8 mouse cellular contexts compared by ENCODE assay signal in the genomic region with DNA sequence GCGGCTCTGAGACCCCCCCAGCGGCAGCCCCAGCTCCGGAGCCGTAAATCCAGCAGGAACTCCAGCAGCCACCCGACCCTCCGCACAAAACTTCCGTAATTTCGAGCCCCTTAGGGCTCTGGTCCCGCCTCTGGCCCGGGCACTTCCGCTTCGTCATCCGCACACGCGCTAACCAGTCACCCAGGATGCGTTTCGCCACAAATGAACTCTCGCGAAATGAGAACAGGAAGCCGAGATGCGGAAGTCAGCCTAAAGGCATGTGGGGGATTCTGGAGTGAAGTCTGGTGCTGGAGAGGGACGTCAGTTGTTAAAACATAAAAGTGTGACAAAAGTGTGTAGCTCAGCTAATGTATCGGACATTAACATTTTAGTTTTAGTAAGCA. TPM values are rescaled to one million over a fixed set of nuclear protein-coding genes. Genes with fewer than 3 reads are reported as not detected.
DNase-seq lines count a peak whose midpoint lies in the region; ATAC-seq and TF ChIP-seq lines count a peak whose summit lies in the region.

TSS of gene Vps4b (minus strand) at position 187 of the 383 bp plus-strand sequence.

- TF ChIP-seq EP300 in heart, adult 2 months (IDR thresholded peaks at IDR 0.05; ENCODE audit: insufficient read depth, low read depth, low read length) = peak; percentile 82

- intact Hi-C loops in heart, adult 2 months (cut with DNase I) = loop anchor here (2.0 kb wide), 1 partner anchor 38 kb away; the partner anchor contains the start of gene Kdsr

- peak; percentile 93 for TF ChIP-seq POLR2A in heart, adult 2 months (IDR thresholded peaks at IDR 0.05; ENCODE audit: insufficient read depth, low read depth, low read length)

- peak within 1 kb of the TSS; percentile 69 for H3K4me2 ChIP-seq in embryonic facial prominence, embryonic 14.5 days (ENCODE audit: low read depth, low read length)
- H3K4me2 ChIP-seq in limb, embryonic 13.5 days (replicated peaks) = peak within 1 kb of the TSS; percentile 75
- peak within 1 kb of the TSS; percentile 61 for H3K4me2 ChIP-seq in midbrain, embryonic 16.5 days (ENCODE audit: low read length)

- no peaks in the 10 kb centered on the region for H3K27me3 ChIP-seq in embryonic facial prominence, embryonic 14.5 days (replicated peaks; ENCODE audit: control insufficient read depth, insufficient read depth, low read length)
- H3K27me3 ChIP-seq in heart, adult 2 months (ENCODE audit: control insufficient read depth, insufficient read depth, low read length) = no peaks in the 10 kb centered on the region
- no peaks in the 10 kb centered on the region for H3K27me3 ChIP-seq in limb, embryonic 13.5 days
- no peaks in the 10 kb centered on the region for H3K27me3 ChIP-seq in midbrain, embryonic 16.5 days (ENCODE audit: control insufficient read depth, insufficient read depth, low read depth, low read length)

- 0 out of 2 replicates have a peak, but pooled peaks cover 5% of the 10 kb centered on the region for H3K36me3 ChIP-seq in embryonic facial prominence, embryonic 14.5 days (ENCODE audit: control insufficient read depth, insufficient read depth, low read length)
- no peaks in the 10 kb centered on the region; the same call in 1 of the 2 replicates for H3K36me3 ChIP-seq in heart, adult 2 months (ENCODE audit: control insufficient read depth, insufficient read depth, low read length)
- H3K36me3 ChIP-seq in limb, embryonic 13.5 days = no peaks in the 10 kb centered on the region
- H3K36me3 ChIP-seq in midbrain, embryonic 16.5 days (ENCODE audit: control insufficient read depth, insufficient read depth, low read length) = no peaks in the 10 kb centered on the region

- peak; percentile 98 for DNase-seq in 3T3-L1 (ENCODE audit: low read depth, low spot score)
- peak; percentile 53 to 80 for DNase-seq in adrenal gland, postnatal 4 days (ENCODE audit: low spot score in 2 of 2)
- peak; percentile 99 for DNase-seq in embryonic facial prominence, embryonic 14.5 days (ENCODE audit: low spot score)
- peak; percentile 92 to 93 for DNase-seq in heart, adult 2 months
- DNase-seq in kidney, adult 8-10 months = peak; percentile 92
- peak; percentile 78 to 93 for DNase-seq in spleen, postnatal 10 days (ENCODE audit: low spot score in 2 of 2)

- H3K27ac ChIP-seq in embryonic facial prominence, embryonic 14.5 days (replicated peaks; ENCODE audit: low read depth, low read length) = peak within 1 kb of the TSS; percentile 93
- peak within 1 kb of the TSS; percentile 93 for H3K27ac ChIP-seq in heart, adult 2 months
- H3K27ac ChIP-seq in limb, embryonic 13.5 days = peak within 1 kb of the TSS; percentile 93
- H3K27ac ChIP-seq in midbrain, embryonic 16.5 days (ENCODE audit: low read length) = peak within 1 kb of the TSS; percentile 83

- peaks cover 2% of the 10 kb centered on the region for H3K79me2 ChIP-seq in heart, adult 2 months (replicated peaks; ENCODE audit: control insufficient read depth, insufficient read depth, low read length)

- H3K9ac ChIP-seq in embryonic facial prominence, embryonic 14.5 days (ENCODE audit: low read depth, low read length) = peak within 1 kb of the TSS; percentile 92
- peak within 1 kb of the TSS; percentile 96 for H3K9ac ChIP-seq in heart, adult 2 months (ENCODE audit: low read depth, low read length)
- peak within 1 kb of the TSS; percentile 98 for H3K9ac ChIP-seq in limb, embryonic 13.5 days
- peak within 1 kb of the TSS; percentile 97 for H3K9ac ChIP-seq in midbrain, embryonic 16.5 days (ENCODE audit: low read depth, low read length)

- H3K9me3 ChIP-seq in embryonic facial prominence, embryonic 14.5 days (ENCODE audit: control insufficient read depth, low read length) = no peaks in the 10 kb centered on the region
- H3K9me3 ChIP-seq in limb, embryonic 13.5 days = no peaks in the 10 kb centered on the region
- H3K9me3 ChIP-seq in midbrain, embryonic 16.5 days (replicated peaks; ENCODE audit: control insufficient read depth, low read length, poor library complexity, severe bottlenecking) = no peaks in the 10 kb centered on the region

- no peak for TF ChIP-seq CTCF in heart, adult 2 months (IDR thresholded peaks at IDR 0.05)

- H3K4me1 ChIP-seq in embryonic facial prominence, embryonic 14.5 days (ENCODE audit: control insufficient read depth, insufficient read depth, low read length) = peaks cover 12% of the 10 kb centered on the region
- peaks cover 3% of the 10 kb centered on the region for H3K4me1 ChIP-seq in heart, adult 2 months (ENCODE audit: control insufficient read depth, insufficient read depth, low read length)
- peaks cover 22% of the 10 kb centered on the region for H3K4me1 ChIP-seq in limb, embryonic 13.5 days
- H3K4me1 ChIP-seq in midbrain, embryonic 16.5 days (ENCODE audit: control insufficient read depth, insufficient read depth, low read length) = peaks cover 26% of the 10 kb centered on the region

- under 1% methylated on average over 22 of the region's 23 CpGs for WGBS in embryonic facial prominence, embryonic 14.5 days
- WGBS in heart, adult 2 months = 1% methylated on average over 23 of the region's 23 CpGs
- under 1% methylated on average over 23 of the region's 23 CpGs for WGBS in limb, embryonic 13.5 days
- under 1% methylated on average over 22 of the region's 23 CpGs for WGBS in midbrain, embryonic 16.5 days

- peak; percentile 100 for ATAC-seq in embryonic facial prominence, embryonic 14.5 days (ENCODE audit: low read depth)
- ATAC-seq in limb, embryonic 13.5 days (ENCODE audit: low FRiP score, low read depth) = peak; percentile 100
- ATAC-seq in midbrain, embryonic 16.5 days = peak; percentile 100

- peak within 1 kb of the TSS; percentile 88 for H3K4me3 ChIP-seq in embryonic facial prominence, embryonic 14.5 days (ENCODE audit: low read depth, low read length)
- H3K4me3 ChIP-seq in heart, adult 2 months = peak within 1 kb of the TSS; percentile 88
- H3K4me3 ChIP-seq in limb, embryonic 13.5 days = peak within 1 kb of the TSS; percentile 97
- H3K4me3 ChIP-seq in midbrain, embryonic 16.5 days (ENCODE audit: low read depth, low read length) = peak within 1 kb of the TSS; percentile 87

RNA-seq across cellular contexts. Expression of gene Vps4b, which starts in this region (rescaled TPM):
- 100 to 1,000 TPM; 128 to 129 TPM for total RNA-seq in adrenal gland, postnatal 4 days (2021)
- polyA plus RNA-seq in embryonic facial prominence, embryonic 14.5 days (2014; fragmentation: Nextera tagmentation; extraction: Ambion mirVana) = 54.9 and 64.5 TPM in 2 replicates
- 10 to 100 TPM; 29.8 to 30.1 TPM for total RNA-seq in heart, adult 2 months (2021)
- polyA plus RNA-seq in heart, adult 2 months (2012; rRNA removed) = 5.9 and 10.4 TPM in 2 replicates
- polyA plus RNA-seq in limb, embryonic 13.5 days (2015; fragmentation: Nextera tagmentation; extraction: Ambion mirVana) = 61.4 and 66.6 TPM in 2 replicates
- polyA plus RNA-seq in midbrain, embryonic 16.5 days (2015; fragmentation: Nextera tagmentation; extraction: Ambion mirVana) = 32.9 and 33.3 TPM in 2 replicates

Comparison
In these comparisons a context has a peak if more than half of its experiments do, and no peak if none do; other contexts are left out.
1. Peak in every context shown above with its lines: DNase-seq, ATAC-seq, H3K4me3 ChIP-seq and H3K27ac ChIP-seq.
2. RNA of gene Vps4b (total RNA-seq): 128 to 129 TPM in adrenal gland, postnatal 4 days; 29.8 to 30.1 TPM in heart, adult 2 months; every median in the first group is over 4 times any median in the second.